Comparison of ENCODE assay signal across 23 mouse cellular contexts in genomic region chr3:107495524-107495923, GRCm38 (mm10). TPM values are rescaled to one million over a fixed set of nuclear protein-coding genes. Genes with fewer than 3 reads are reported as not detected.
"Had no signal": no experiment of that assay in that cellular context is flagged by ENCODE, and none has a peak within 500 bp of the region (broad histone marks: within the 10 kb centered on the region; RNA-seq: fewer than 3 reads in every experiment).

No protein-coding gene starts in this region.

- DNase-seq: liver, postnatal 0 days; right cerebral cortex, adult 18-20 months; right cerebral cortex, postnatal 14 days; right cerebral cortex, postnatal 4 days; thymus, adult 2 months; thymus, postnatal 14 days; thymus, postnatal 4 days had no signal

- H3K4me2 ChIP-seq: limb, embryonic 12.5 days; limb, embryonic 15.5 days; liver, embryonic 11.5 days; lung, embryonic 14.5 days; midbrain, embryonic 12.5 days; midbrain, embryonic 15.5 days; neural tube, embryonic 12.5 days; neural tube, embryonic 15.5 days had no signal

- H3K4me3 ChIP-seq: limb, embryonic 12.5 days; limb, embryonic 15.5 days; midbrain, embryonic 12.5 days; midbrain, embryonic 15.5 days; neural tube, embryonic 12.5 days; neural tube, embryonic 15.5 days had no signal

- H3K9me3 ChIP-seq: limb, embryonic 15.5 days; midbrain, embryonic 15.5 days; neural tube, embryonic 12.5 days; neural tube, embryonic 15.5 days had no signal

- H3K36me3 ChIP-seq: midbrain, embryonic 12.5 days; neural tube, embryonic 12.5 days had no signal

- H3K4me1 ChIP-seq: limb, embryonic 12.5 days had no signal

- ATAC-seq: liver, postnatal 0 days; lung, postnatal 0 days had no signal

- H3K27me3 ChIP-seq: limb, embryonic 12.5 days; limb, embryonic 15.5 days; midbrain, embryonic 12.5 days; midbrain, embryonic 15.5 days; neural tube, embryonic 12.5 days had no signal

- H3K9ac ChIP-seq: limb, embryonic 12.5 days; limb, embryonic 15.5 days; liver, embryonic 14.5 days; liver, postnatal 0 days; lung, embryonic 14.5 days; midbrain, embryonic 12.5 days; midbrain, embryonic 15.5 days; neural tube, embryonic 12.5 days; neural tube, embryonic 15.5 days had no signal

- H3K27ac ChIP-seq: kidney, postnatal 0 days; limb, embryonic 12.5 days; limb, embryonic 15.5 days; liver, embryonic 14.5 days; macrophage; midbrain, embryonic 12.5 days; midbrain, embryonic 15.5 days; neural tube, embryonic 12.5 days; neural tube, embryonic 15.5 days; stomach, postnatal 0 days had no signal

RNA-seq across cellular contexts. Expression of gene Kcnc4, which starts 36.2 kb away (rescaled TPM):
- polyA plus RNA-seq: limb, embryonic 12.5 days; liver, embryonic 14.5 days; liver, postnatal 0 days; macrophage; stomach, embryonic 14.5 days had no signal

RNA-seq across cellular contexts. Expression of gene Ubl4b, which starts 59.3 kb away (rescaled TPM):
- polyA plus RNA-seq: kidney, embryonic 14.5 days; kidney, postnatal 0 days; large intestine, adult 2 months; limb, embryonic 15.5 days; liver, embryonic 11.5 days; liver, embryonic 14.5 days; liver, postnatal 0 days; lung, embryonic 14.5 days; lung, postnatal 0 days; macrophage; midbrain, embryonic 12.5 days; midbrain, embryonic 15.5 days; neural tube, embryonic 12.5 days; neural tube, embryonic 15.5 days; stomach, embryonic 14.5 days; stomach, postnatal 0 days had no signal
